Mouse (Mus musculus): ENCODE measurements around the gene Myf5.

GRCm38 (mm10) chr10:107442781-107443180, 43.2 kb downstream of the Myf5 start:
- TF ChIP-seq POLR2A (IDR thresholded peaks at IDR 0.05; ENCODE audit: control insufficient read depth, low read depth, low read length) (no peak), CTCF (IDR thresholded peaks at IDR 0.05; ENCODE audit: control insufficient read depth, insufficient read depth, insufficient replicate concordance, low read depth, low read length) (no peak)

Data from testis, adult 2 months (tissue).